In the genomic region with DNA sequence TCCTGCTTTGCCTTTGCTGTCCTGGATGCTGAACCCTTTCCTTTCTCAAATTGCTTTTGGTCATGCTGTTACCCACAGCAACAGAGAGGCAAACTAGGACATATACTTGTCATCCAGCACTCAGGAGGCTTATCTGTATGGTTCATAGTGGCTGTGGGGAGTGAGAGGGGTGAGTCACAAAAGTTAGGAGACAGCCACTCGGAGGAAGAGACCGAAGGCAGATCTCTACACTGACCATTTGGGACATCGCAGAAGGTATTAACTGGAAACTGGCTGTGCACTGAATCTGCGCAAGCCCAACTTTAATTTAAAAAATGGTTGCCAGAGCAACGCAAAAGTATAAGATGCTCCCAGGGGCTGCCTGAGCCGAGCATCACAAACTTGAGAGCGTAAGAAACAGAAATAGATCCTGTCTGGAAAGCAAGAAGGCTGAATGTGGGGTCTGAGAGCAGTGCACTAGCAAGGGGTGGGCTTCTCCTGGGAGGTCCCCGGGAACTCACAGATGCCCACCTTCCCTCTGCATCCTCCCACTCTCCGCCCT, we compare ENCODE assay signal across 23 mouse cellular contexts. TPM values are rescaled to one million over a fixed set of nuclear protein-coding genes. Genes with fewer than 3 reads are reported as not detected.
"Had no signal": no experiment of that assay in that cellular context is flagged by ENCODE, and none has a peak within 500 bp of the region (broad histone marks: within the 10 kb centered on the region; RNA-seq: fewer than 3 reads in every experiment).

No protein-coding gene starts in this region.

- H3K27ac ChIP-seq: kidney, postnatal 0 days; limb, embryonic 12.5 days; liver, embryonic 13.5 days; midbrain, embryonic 12.5 days; neural tube, embryonic 12.5 days had no signal

- H3K4me3 ChIP-seq: limb, embryonic 12.5 days; liver, embryonic 13.5 days; midbrain, embryonic 12.5 days; myocyte; neural tube, embryonic 12.5 days had no signal

- H3K9ac ChIP-seq: limb, embryonic 12.5 days; liver, embryonic 13.5 days; midbrain, embryonic 12.5 days; neural tube, embryonic 12.5 days had no signal

- DNase-seq: kidney, adult 11 months; kidney, adult 9 months; kidney, postnatal 36 days; layer of hippocampus, adult 9-11 months; liver; liver, embryonic 13.5 days; lung, adult 18-20 months; retina, postnatal 1 day; right cerebral cortex, postnatal 4 days; spleen, adult 18-20 months; thymus, adult 18-20 months; thymus, postnatal 14 days had no signal

- H3K4me1 ChIP-seq: limb, embryonic 12.5 days; liver, embryonic 13.5 days; midbrain, embryonic 12.5 days; neural tube, embryonic 12.5 days had no signal

- H3K36me3 ChIP-seq: limb, embryonic 12.5 days; liver, embryonic 13.5 days; midbrain, embryonic 12.5 days; neural tube, embryonic 12.5 days had no signal

- H3K4me2 ChIP-seq: limb, embryonic 12.5 days; liver, embryonic 13.5 days; midbrain, embryonic 12.5 days; neural tube, embryonic 12.5 days had no signal

- H3K9me3 ChIP-seq: limb, embryonic 12.5 days; liver, embryonic 13.5 days; midbrain, embryonic 12.5 days; neural tube, embryonic 12.5 days had no signal

- H3K27me3 ChIP-seq: neural tube, embryonic 12.5 days had no signal

RNA-seq across cellular contexts. Expression of gene Pla2g5, which starts 8.1 kb away (rescaled TPM):
- total RNA-seq: megakaryocyte-erythroid progenitor cell, adult 5-6 weeks had no signal
- polyA plus RNA-seq: limb, embryonic 12.5 days; liver, embryonic 13.5 days; midbrain, embryonic 12.5 days; neural tube, embryonic 12.5 days had no signal

RNA-seq across cellular contexts. Expression of gene Gm13030, which starts 18.6 kb away (rescaled TPM):
- total RNA-seq: layer of hippocampus, adult 18-20 months; left cerebral cortex, postnatal 36 days; megakaryocyte-erythroid progenitor cell, adult 5-6 weeks had no signal
- polyA plus RNA-seq: kidney, postnatal 0 days; limb, embryonic 12.5 days; liver, embryonic 13.5 days; lung, embryonic 16.5 days; midbrain, embryonic 12.5 days; myocyte; neural tube, embryonic 12.5 days; stomach, embryonic 14.5 days; urinary bladder, adult 2 months had no signal

RNA-seq across cellular contexts. Expression of gene Pla2g2e, which starts 22.6 kb away (rescaled TPM):
- total RNA-seq: layer of hippocampus, adult 18-20 months; left cerebral cortex, postnatal 36 days; megakaryocyte-erythroid progenitor cell, adult 5-6 weeks had no signal
- polyA plus RNA-seq: kidney, postnatal 0 days; limb, embryonic 12.5 days; liver, embryonic 13.5 days; lung, embryonic 16.5 days; midbrain, embryonic 12.5 days; neural tube, embryonic 12.5 days; stomach, embryonic 14.5 days had no signal
